Mouse (Mus musculus): Measurements from ENCODE around the gene Knl1.

DNA sequence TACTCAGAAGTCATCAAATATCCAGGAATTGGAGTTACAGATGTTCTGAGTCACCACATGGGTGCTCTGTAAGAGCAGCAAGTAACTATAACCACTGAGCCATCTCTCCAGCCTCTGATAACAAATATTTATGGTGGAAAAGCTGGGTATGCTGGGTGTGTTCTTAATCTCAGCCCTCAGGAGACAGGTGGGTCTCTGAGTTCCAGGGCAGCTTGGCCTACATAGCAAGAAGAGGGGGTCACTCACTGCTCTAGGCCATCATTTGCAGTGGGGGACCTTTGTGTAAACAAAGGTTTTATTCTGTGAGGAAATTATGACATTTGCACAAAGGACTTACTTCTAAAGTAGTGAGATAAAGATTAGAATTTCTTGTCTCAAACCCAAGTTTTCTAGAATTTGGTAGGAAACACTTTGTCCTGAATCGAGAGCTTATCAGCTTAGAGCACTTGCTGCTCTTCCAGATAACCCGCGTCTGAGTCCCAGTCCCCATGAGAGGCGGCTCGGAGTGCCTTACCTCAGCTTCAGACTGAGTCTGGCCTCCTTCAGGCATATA is 89.5 kb downstream of the Knl1 start:
- TF ChIP-seq POLR2A (IDR thresholded peaks at IDR 0.05; ENCODE audit: borderline replicate concordance, extremely low read depth, insufficient read depth, insufficient read length, poor library complexity, severe bottlenecking) (no peak), CTCF (IDR thresholded peaks at IDR 0.05; ENCODE audit: borderline replicate concordance, extremely low read depth, insufficient read depth, insufficient read length) (no peak)

Measured in brain, embryonic 14.5 days (tissue).